Mouse (Mus musculus) intestine, embryonic 15.5 days (tissue): ENCODE results near the gene Hdac9. TPM values are rescaled to one million over a fixed set of nuclear protein-coding genes. Genes with fewer than 3 reads are reported as not detected.

ENCODE experiments used
- ATAC-seq: fragments of 200-750 bp; cut with Nextera tagmentation; 2 replicates; pipeline ENCODE4 v1.8.0; 2017; ENCODE audit warnings: moderate TSS enrichment, moderate library complexity
- H3K27ac ChIP-seq: fragments of 300-500 bp; sonication (generic); 2 replicates; pipeline ENCODE4 v1.5.1; 2015; ENCODE audit warnings: mild to moderate bottlenecking, inconsistent platforms
- H3K27me3 ChIP-seq: fragments of 300-500 bp; sonication (generic); replicated peaks from 2 replicates; pipeline ENCODE4 v1.6.1; 2015; ENCODE audit warnings: inconsistent platforms
- H3K36me3 ChIP-seq: fragments of 300-500 bp; sonication (generic); 2 replicates; pipeline ENCODE4 v1.6.1; 2015; ENCODE audit warnings: inconsistent platforms
- H3K4me1 ChIP-seq: fragments of 300-500 bp; sonication (generic); replicated peaks from 2 replicates; pipeline ENCODE4 v1.6.1; 2015; ENCODE audit warnings: inconsistent platforms
- H3K4me2 ChIP-seq: fragments of 300-500 bp; sonication (generic); replicated peaks from 2 replicates; pipeline ENCODE4 v1.6.1; 2015; ENCODE audit warnings: mild to moderate bottlenecking, inconsistent platforms
- H3K4me3 ChIP-seq: fragments of 300-500 bp; sonication (generic); replicated peaks from 2 replicates; pipeline ENCODE4 v1.5.1; 2015; ENCODE audit warnings: inconsistent platforms
- H3K9ac ChIP-seq: fragments of 300-500 bp; sonication (generic); 2 replicates; pipeline ENCODE4 v1.6.1; 2015; ENCODE audit warnings: inconsistent platforms
- H3K9me3 ChIP-seq: fragments of 300-500 bp; sonication (generic); 2 replicates; pipeline ENCODE4 v1.6.1; 2016; ENCODE audit warnings: inconsistent platforms
- WGBS: fragments of 180-500 bp; shearing (Covaris S2); methylation state at CpG from one replicate; pipeline ENCODE4 v1.1.7; 2015; 5-methylcytosine and 5-hydroxymethylcytosine counted together
- polyA plus RNA-seq: library from polyadenylated mRNA; unstranded; fragments of >200 nt; fragmentation: Nextera tagmentation; extraction: Ambion mirVana; gene quantifications from 2 replicates; pipeline ENCODE4 v1.2.1, GENCODE M21; 2015

Hdac9 gene
- polyA plus RNA-seq, 1 experiment from 2014 or later: 4.2 TPM

- H3K36me3 ChIP-seq: no peaks in the 10 kb centered on the region
- 67% methylated on average over 3 of the region's 3 CpGs for WGBS
- ATAC-seq: no peak
- no peak overlapping the region for H3K9ac ChIP-seq
- no peak overlapping the region for H3K4me3 ChIP-seq
- H3K27ac ChIP-seq: no peak overlapping the region
- no peaks in the 10 kb centered on the region for H3K4me1 ChIP-seq
- H3K4me2 ChIP-seq: no peak overlapping the region
- H3K9me3 ChIP-seq: no peaks in the 10 kb centered on the region
- H3K27me3 ChIP-seq: no peaks in the 10 kb centered on the region
These were observed 298.6 kb downstream of the Hdac9 start for GRCm38 (mm10) chr12:34618321-34618720.

GRCm38 (mm10) chr12:34617836-34618235, 299.1 kb downstream of the Hdac9 start:
- H3K36me3 ChIP-seq: no peaks in the 10 kb centered on the region
- H3K4me2 ChIP-seq: no peak overlapping the region
- no peaks in the 10 kb centered on the region for H3K27me3 ChIP-seq
- H3K9me3 ChIP-seq: no peaks in the 10 kb centered on the region
- WGBS: 75% methylated on average over 10 of the region's 10 CpGs
- no peak overlapping the region for H3K4me3 ChIP-seq
- ATAC-seq: no peak
- no peaks in the 10 kb centered on the region for H3K4me1 ChIP-seq
- no peak overlapping the region for H3K9ac ChIP-seq
- H3K27ac ChIP-seq: no peak overlapping the region

GRCm38 (mm10) chr12:34614796-34615195, 302.1 kb downstream of the Hdac9 start:
- 79% methylated on average over 5 of the region's 5 CpGs for WGBS
- ATAC-seq: no peak
- Histone ChIP-seq H3K4me2 (no peak overlapping the region), H3K36me3 (no peaks in the 10 kb centered on the region), H3K27ac (no peak overlapping the region), H3K9me3 (no peaks in the 10 kb centered on the region), H3K9ac (no peak overlapping the region), H3K4me3 (no peak overlapping the region), H3K27me3 (no peaks in the 10 kb centered on the region), H3K4me1 (no peaks in the 10 kb centered on the region)

GRCm38 (mm10) chr12:34612511-34612910, 304.4 kb downstream of the Hdac9 start:
- H3K4me2 ChIP-seq: no peak overlapping the region
- no peak overlapping the region for H3K27ac ChIP-seq
- H3K4me3 ChIP-seq: no peak overlapping the region
- H3K9ac ChIP-seq: no peak overlapping the region
- ATAC-seq: no peak
- WGBS: 90% methylated on average over 3 of the region's 3 CpGs
- no peaks in the 10 kb centered on the region for H3K4me1 ChIP-seq
- no peaks in the 10 kb centered on the region for H3K36me3 ChIP-seq
- no peaks in the 10 kb centered on the region for H3K27me3 ChIP-seq
- H3K9me3 ChIP-seq: no peaks in the 10 kb centered on the region

- H3K4me2 ChIP-seq: no peak overlapping the region
- WGBS: 77% methylated on average over 4 of the region's 4 CpGs
- no peaks in the 10 kb centered on the region for H3K27me3 ChIP-seq
- no peak for ATAC-seq
- H3K9ac ChIP-seq: no peak overlapping the region
- no peaks in the 10 kb centered on the region for H3K36me3 ChIP-seq
- no peaks in the 10 kb centered on the region for H3K4me1 ChIP-seq
- H3K27ac ChIP-seq: no peak overlapping the region
- H3K9me3 ChIP-seq: no peaks in the 10 kb centered on the region
- H3K4me3 ChIP-seq: no peak overlapping the region
These were observed 312.4 kb downstream of the Hdac9 start for GRCm38 (mm10) chr12:34604521-34604920.

GRCm38 (mm10) chr12:34594167-34594793, 322.6 kb downstream of the Hdac9 start:
- no peak overlapping the region for H3K9ac ChIP-seq
- no peak overlapping the region for H3K4me2 ChIP-seq
- H3K27me3 ChIP-seq: no peaks in the 10 kb centered on the region
- H3K4me3 ChIP-seq: no peak overlapping the region
- no peaks in the 10 kb centered on the region for H3K4me1 ChIP-seq
- no peak for ATAC-seq
- WGBS: 73% methylated on average over 10 of the region's 10 CpGs
- no peak overlapping the region for H3K27ac ChIP-seq
- H3K36me3 ChIP-seq: no peaks in the 10 kb centered on the region
- H3K9me3 ChIP-seq: no peaks in the 10 kb centered on the region

- Histone ChIP-seq H3K27me3 (no peaks in the 10 kb centered on the region), H3K4me3 (no peak overlapping the region), H3K27ac (no peak overlapping the region), H3K4me1 (no peaks in the 10 kb centered on the region), H3K9me3 (no peaks in the 10 kb centered on the region), H3K36me3 (no peaks in the 10 kb centered on the region), H3K9ac (no peak overlapping the region), H3K4me2 (no peak overlapping the region)
- 40% methylated on average over 4 of the region's 4 CpGs for WGBS
- no peak for ATAC-seq
These were observed 329.7 kb downstream of the Hdac9 start for GRCm38 (mm10) chr12:34587171-34587570.

GRCm38 (mm10) chr12:34582522-34582921, 334.4 kb downstream of the Hdac9 start:
- no peak for ATAC-seq
- Histone ChIP-seq H3K4me3 (no peak overlapping the region), H3K9me3 (no peaks in the 10 kb centered on the region), H3K4me2 (no peak overlapping the region), H3K9ac (no peak overlapping the region), H3K4me1 (no peaks in the 10 kb centered on the region), H3K27me3 (no peaks in the 10 kb centered on the region), H3K27ac (no peak overlapping the region), H3K36me3 (no peaks in the 10 kb centered on the region)
- WGBS: 79% methylated on average over 4 of the region's 4 CpGs

GRCm38 (mm10) chr12:34579220-34579619, 337.7 kb downstream of the Hdac9 start:
- H3K27ac ChIP-seq: no peak overlapping the region
- H3K4me3 ChIP-seq: no peak overlapping the region
- no peak overlapping the region for H3K9ac ChIP-seq
- H3K9me3 ChIP-seq: no peaks in the 10 kb centered on the region
- no peak overlapping the region for H3K4me2 ChIP-seq
- H3K4me1 ChIP-seq: no peaks in the 10 kb centered on the region
- H3K27me3 ChIP-seq: no peaks in the 10 kb centered on the region
- H3K36me3 ChIP-seq: no peaks in the 10 kb centered on the region
- ATAC-seq: no peak
- 55% methylated on average over 1 of the region's 1 CpGs for WGBS

GRCm38 (mm10) chr12:34571069-34571468, 345.8 kb downstream of the Hdac9 start:
- 97% methylated on average over 1 of the region's 1 CpGs for WGBS
- Histone ChIP-seq H3K4me3 (no peak overlapping the region), H3K4me1 (no peaks in the 10 kb centered on the region), H3K27me3 (no peaks in the 10 kb centered on the region), H3K4me2 (no peak overlapping the region), H3K9me3 (no peaks in the 10 kb centered on the region), H3K36me3 (no peaks in the 10 kb centered on the region), H3K9ac (no peak overlapping the region), H3K27ac (no peak overlapping the region)
- no peak for ATAC-seq

GRCm38 (mm10) chr12:34569472-34569871, 347.4 kb downstream of the Hdac9 start:
- WGBS: 94% methylated on average over 3 of the region's 3 CpGs
- no peak overlapping the region for H3K27ac ChIP-seq

GRCm38 (mm10) chr12:34569052-34569451, 347.8 kb downstream of the Hdac9 start:
- Histone ChIP-seq H3K9me3 (no peaks in the 10 kb centered on the region), H3K27me3 (no peaks in the 10 kb centered on the region), H3K4me1 (no peaks in the 10 kb centered on the region), H3K4me2 (no peak overlapping the region), H3K4me3 (no peak overlapping the region), H3K36me3 (no peaks in the 10 kb centered on the region), H3K27ac (no peak overlapping the region), H3K9ac (no peak overlapping the region)
- no peak for ATAC-seq
- 74% methylated on average over 3 of the region's 3 CpGs for WGBS

More at GRCm38 (mm10) chr12:34569472-34569871, 347.4 kb downstream of the Hdac9 start:
- Histone ChIP-seq H3K4me3 (no peak overlapping the region), H3K9ac (no peak overlapping the region), H3K4me1 (no peaks in the 10 kb centered on the region), H3K36me3 (no peaks in the 10 kb centered on the region), H3K4me2 (no peak overlapping the region), H3K27me3 (no peaks in the 10 kb centered on the region), H3K9me3 (no peaks in the 10 kb centered on the region)
- no peak for ATAC-seq

- ATAC-seq: no peak
- Histone ChIP-seq H3K27me3 (no peaks in the 10 kb centered on the region), H3K36me3 (no peaks in the 10 kb centered on the region), H3K9me3 (no peaks in the 10 kb centered on the region), H3K9ac (no peak overlapping the region), H3K4me2 (no peak overlapping the region), H3K27ac (no peak overlapping the region), H3K4me3 (no peak overlapping the region), H3K4me1 (no peaks in the 10 kb centered on the region)
- WGBS: 71% methylated on average over 2 of the region's 2 CpGs
These were observed 354.6 kb downstream of the Hdac9 start for GRCm38 (mm10) chr12:34562331-34562730.
